Mouse (Mus musculus): Measurements from ENCODE around the gene Acp5. TPM values are rescaled to one million over a fixed set of nuclear protein-coding genes. Genes with fewer than 3 reads are reported as not detected.
"Not testable (repeated sequence)": the region's sequence is repeated elsewhere in the genome, so short reads cannot be mapped to it uniquely, and the experiment has no call there.

Acp5 gene
- total RNA-seq (2015) (5.5 and 10.9 TPM in 2 replicates), total RNA-seq (2017) (4.4 and 6.6 TPM in 2 replicates)

DNA sequence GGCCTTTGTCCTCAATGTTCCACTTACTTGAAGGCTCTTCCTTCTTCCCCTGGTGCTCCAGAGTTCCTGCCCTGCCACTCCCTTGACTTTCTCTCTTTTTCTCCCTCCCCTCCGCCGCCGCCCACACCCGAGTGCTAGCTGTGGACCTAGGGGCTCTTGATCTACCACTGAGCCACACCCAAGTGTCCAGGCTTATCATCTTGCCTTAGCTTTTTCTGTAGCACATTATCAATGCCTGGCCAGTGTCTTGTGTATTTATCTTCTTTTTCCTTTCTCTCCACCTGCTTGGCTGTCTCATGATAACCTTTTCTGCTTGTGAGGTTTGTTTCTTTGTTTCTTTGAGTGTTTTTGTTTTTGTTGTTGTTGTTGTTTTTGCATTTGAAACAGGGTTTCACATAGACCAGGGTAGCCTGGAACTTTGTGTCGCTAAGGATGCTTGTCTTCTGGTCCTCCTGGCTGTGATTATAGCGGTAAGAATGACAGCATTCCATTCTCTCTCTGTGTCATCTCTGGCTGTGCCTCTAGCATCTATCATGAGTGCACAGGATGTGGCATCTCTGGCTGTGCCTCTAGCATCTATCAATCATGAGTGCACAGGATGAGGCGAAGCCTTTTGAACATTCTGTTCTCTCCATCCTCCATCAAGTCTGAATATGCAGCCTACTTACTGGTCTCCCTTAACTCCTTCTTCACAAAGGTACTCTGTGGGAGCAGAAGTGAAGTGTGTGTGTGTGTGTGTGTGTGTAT, at the start of gene Acp5:
TSS of gene Acp5 (minus strand) at position 68 of the 747 bp plus-strand sequence.
- no peak for ATAC-seq (ENCODE audit: poor library complexity, severe bottlenecking)

DNA sequence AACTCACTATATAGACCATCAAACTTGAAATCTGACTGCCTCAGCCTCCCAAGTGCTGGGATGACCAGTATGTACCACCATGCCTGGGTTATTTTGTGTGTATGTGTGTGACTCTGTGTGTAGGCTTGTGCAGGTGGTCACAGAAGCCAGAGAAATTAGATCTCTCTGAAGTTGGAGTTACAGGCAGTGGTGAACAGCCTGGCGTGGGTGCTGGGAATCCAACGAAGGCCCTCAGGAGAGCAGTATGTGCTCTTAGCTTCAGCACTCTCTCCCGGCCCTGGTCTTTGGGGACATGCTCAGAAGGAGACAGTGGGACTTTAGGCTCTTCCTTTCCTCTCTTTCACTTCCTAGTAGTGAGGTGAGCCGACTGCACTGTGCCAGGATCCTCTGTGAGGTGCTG, 36.8 kb upstream of the Acp5 start:
- no peak for ATAC-seq (ENCODE audit: poor library complexity, severe bottlenecking)

DNA sequence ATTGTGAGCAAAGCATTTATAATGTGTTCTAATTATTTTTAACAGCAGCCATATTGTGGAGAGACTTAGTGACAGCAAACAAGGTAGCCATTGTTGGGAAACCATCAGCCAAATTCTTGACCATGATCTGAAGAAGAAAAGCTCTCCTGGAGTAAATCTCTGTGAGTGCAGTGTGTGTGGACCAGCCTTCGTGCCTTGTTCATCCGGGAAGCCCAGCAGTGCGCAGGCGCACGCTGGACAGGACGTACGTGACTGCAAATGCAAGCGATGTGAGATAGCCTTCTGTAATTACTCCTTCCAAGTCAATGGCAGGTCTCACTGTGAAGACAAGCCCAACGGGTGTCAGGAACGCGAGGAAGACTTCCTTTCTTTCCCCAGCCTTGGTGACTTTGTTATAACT, 33.8 kb upstream of the Acp5 start:
- ATAC-seq (ENCODE audit: poor library complexity, severe bottlenecking): no peak

DNA sequence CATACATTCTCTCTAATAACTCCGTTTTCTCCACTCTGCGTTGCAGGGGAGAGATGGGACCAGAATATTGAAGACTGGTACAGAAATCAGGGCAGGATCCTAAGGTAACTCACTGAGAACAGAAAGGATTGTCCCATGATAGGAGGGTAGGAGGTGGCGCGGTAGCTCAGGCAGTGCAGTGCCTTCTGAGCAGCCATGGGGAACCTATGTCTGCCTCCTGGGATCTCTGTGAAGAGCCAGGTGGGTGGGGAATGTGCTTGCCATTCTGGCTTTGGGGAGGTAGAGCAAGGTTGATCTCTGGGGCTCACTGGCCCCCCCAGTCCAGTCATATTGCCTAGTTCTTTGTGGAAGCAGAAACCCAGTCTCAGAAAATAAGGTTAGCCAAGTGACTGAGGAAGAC, 32.2 kb upstream of the Acp5 start:
- ATAC-seq (ENCODE audit: poor library complexity, severe bottlenecking): no peak

DNA sequence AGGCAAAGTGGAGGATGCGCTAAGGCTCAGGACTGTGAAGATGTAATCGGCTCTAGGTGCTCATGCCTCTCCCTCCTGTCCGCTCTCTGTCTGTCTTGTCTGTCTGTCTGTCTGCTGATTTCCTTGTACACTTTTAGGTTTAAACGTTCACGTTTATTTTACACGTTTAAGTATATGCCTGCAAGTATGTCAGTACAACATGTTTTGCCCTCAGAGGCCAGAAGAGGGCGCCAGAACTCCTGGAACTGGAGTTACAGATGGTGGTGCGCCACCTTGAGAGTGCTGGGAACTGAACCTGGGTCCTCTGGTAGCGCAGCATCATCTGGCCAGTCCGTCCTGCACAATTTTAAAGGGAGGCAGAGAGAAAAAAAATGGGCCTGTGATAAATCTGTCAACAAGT, 31.2 kb upstream of the Acp5 start:
- ATAC-seq (ENCODE audit: poor library complexity, severe bottlenecking): no peak

DNA sequence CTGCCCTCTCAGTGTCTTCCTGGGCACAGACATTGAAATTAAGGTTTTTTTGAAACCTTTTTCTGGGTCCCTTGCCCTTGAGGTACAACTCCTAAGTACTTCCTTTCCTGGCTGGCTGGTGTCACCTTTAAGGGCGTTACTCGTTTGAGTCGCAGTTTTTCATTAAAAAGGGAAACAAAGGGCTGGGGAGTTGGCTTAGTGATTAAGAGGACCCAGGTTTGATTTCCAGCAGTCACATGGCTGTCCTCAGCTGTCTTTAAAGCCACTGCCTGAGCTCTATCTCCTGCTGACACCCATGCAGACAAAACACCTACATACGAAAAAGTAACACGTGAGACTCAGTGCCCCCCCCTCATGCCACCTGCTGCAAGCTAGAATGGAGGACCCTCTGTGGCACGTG, 30.5 kb upstream of the Acp5 start:
- ATAC-seq (ENCODE audit: poor library complexity, severe bottlenecking): no peak

DNA sequence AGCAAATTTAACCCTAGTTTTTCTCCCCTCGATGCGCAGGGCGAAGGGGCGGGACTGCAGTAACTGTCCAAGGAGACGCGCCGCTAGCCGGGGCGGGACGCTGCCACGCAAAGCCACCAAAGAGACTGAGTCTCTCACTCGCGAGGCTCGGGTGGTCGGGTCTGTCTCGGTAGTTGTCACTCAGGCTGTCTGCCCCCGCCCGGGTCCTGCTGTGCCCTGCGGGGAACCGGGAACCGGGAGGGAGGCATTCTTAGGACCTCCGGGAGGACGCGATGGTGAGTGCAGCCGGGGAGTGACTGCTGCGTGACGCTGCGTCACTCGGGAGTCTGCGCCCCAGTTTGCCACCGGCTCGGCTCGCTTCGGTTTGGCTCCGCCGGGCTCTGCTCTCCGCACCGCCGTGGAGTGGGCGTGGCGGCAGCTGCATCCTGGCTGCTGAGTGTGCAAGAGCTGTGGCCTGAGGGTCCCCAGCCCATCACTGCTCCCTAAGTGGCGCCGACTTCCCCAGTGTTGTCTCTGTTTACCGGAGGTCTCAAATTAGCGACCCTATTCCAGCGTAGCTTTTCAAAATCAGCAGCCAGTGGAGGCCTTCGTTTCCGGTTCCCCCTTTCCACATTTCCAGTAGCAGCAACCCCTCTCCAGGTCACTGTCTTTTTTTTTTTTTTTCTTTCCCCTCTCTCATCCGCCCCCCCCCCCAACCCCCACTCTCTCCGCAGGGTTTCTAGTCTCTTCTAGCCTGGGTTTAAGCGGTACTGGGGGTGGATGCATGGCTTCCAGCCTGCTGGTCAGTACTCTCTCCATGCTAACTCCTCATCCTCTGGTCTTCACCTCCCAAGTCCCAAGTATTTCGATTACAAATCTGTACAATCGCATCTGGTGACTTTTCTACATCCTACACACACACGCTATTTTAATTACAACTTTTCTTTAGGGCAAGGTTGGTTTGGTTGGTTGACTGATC, 29.5 kb upstream of the Acp5 start:
- peak; percentile 84 for ATAC-seq (ENCODE audit: poor library complexity, severe bottlenecking)

DNA sequence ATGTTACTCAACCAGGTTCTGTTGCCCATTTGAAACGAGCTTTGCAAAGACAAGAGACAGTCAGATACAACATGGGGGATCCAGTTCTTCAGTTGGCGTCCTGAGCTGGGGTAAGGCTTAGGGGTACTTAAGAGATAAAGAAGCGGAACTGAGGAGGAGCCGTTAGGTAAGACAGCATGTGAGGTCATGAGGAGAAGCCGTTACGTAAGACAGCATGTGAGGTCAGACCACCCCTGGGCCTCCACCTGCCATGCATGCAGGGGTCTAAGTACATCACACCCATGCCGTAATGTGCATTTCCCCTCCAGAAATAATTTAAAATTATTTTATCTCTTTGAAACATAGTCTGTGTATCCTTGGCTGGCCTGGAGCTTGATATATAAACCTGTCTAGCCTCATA, 27.4 kb upstream of the Acp5 start:
- ATAC-seq (ENCODE audit: poor library complexity, severe bottlenecking): peak; percentile 64

DNA sequence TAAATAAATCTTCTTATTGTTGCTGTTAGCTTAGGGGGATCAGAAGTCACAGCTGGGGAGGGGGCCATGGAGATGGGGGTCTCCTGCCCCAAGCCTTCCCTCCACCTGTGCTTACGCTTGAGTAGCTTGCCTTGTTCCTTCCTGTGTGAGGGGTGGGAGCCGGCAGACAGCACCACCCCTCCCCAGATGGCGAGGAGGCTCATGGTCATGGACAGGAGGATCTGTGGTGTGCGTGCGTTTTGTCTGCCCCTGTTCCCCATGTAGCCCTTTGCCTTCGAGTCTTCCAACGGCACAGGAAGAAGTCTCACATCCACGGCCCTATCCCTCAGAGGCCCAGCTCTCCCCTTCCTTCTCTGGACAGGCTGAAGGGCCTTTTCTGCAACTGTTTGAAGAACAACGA, 26.8 kb upstream of the Acp5 start:
- ATAC-seq (ENCODE audit: poor library complexity, severe bottlenecking): no peak

DNA sequence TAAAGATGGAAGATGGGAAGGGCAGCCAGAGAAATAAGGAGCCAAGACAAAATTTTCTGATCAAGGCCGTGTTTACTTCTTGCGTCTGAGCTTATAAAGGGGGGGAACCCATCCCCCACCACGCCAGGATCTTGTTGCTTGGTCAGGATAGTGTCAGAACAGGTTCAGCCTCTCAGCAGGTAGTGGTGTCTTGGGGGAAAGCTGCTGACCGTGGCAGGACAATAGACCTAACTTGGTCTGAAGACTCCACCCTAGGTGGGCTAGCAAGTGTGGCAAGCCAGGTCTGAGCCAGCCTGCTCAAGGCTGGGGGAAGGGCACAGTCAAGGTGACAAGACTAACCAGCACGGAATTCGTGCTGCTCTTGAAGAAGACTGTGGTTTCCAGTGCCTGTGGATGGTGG, 25.8 kb upstream of the Acp5 start:
- ATAC-seq (ENCODE audit: poor library complexity, severe bottlenecking): no peak

DNA sequence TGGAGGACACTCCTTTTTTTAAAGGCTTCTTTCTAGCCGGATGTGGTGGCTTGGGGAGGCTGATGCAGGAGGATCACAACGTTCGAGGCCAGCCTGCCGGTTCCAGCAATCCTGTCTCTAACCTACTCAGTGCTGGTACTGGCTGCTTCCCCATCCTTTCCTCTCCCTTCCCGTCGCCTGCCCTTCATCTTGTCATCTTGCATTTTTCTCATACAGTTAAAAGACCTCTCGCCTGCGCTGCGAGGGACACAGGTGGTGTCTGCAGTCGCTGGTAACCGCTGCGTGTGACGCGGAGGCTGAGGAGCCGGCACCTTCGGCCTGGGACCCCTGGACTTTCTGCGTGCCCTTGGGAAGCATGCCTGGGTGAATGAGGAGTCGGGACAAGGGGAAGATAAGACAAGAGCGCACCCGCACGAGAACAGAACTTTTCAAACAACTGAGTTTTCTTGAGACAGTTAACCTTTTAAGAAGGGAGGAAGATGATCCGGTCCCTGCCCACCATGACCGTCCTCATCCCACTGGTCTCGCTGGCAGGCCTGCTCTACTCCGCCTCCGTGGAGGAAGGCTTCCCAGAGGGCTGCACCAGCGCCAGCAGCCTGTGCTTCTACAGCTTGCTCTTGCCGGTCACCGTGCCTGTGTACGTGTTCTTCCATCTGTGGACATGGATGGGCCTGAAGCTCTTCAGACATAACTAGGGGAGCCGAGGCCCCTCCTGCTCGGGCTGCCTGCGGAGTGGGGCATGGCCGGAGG, 22.2 kb upstream of the Acp5 start:
- no peak for ATAC-seq (ENCODE audit: poor library complexity, severe bottlenecking)

DNA sequence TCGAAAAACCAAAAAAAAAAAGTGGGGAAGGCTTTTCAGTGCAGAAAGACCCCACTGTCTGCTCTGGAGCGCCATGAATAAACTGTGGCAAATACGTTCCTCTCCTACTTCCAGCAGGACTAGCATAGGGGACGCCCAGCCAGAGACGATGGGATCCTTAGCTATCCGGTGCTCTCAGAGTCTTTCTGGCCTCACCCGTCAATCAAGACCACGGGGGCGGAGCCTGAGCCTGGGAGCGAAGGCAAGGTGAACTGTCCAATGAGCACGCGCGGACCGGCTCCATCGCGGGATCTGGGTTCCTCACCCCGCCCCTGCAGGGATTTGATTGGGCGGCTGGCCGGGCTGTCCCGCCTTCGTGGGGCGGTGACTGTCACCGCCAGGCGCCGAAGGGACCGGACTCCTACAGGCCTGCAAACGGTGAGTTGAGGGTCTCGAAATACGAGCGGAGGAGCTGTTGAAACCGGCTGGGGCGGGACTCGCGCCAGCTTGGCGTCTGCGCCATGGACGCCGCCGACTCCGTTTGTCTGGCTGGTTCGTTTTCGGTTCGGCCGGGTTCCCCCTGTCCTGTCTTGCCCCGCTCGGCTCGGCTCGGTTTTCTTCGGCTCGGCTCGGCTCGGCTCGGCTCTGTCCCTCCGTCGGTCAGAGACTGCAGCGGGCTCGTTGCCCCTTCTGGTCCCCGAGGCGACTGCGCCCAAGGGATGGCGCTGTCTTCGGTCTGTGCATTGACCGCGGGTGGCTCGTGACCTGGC, 21.2 kb upstream of the Acp5 start, which contains the start of gene Pigyl:
TSS of gene Pigyl (plus strand) at position 350 of the 749 bp plus-strand sequence.
- ATAC-seq (ENCODE audit: poor library complexity, severe bottlenecking): peak; percentile 98

DNA sequence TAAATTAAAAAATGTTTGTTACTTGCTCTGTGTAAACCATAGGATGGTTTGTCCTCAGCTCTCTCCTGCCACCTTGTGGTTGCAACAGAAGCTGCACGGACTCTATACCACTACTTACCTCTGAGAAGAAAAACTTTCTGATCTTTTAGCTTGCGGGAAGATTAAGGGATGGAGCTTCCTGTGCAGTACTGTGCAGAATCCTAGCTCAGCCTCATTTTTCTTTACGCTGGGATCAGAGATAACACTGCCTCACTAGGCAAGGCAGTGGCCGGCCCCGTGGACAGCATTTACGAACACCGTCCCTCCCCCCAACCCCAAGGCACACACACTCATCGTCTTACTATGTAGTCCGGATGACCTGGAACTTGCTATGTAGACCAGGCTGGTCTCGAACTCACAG, 20.1 kb upstream of the Acp5 start:
- peak; percentile 43 for ATAC-seq (ENCODE audit: poor library complexity, severe bottlenecking)

DNA sequence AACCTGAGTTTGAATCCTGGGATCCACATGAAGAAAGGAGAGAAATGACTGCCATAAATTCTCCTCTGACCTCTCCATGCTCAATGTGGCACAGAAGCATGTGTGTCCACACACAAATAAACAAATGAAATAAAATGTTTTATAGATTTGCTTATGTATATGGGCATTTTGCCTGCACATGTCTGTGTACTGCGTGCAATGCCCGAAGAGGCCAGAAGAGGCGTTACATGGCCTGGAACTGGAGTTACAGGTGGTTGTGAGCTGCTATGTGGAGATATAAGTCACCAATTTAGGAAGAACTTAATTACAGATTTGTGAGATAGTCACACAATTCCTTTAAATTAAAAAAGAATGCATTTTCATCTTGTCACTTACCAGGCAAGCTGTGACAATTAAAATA, 18.3 kb upstream of the Acp5 start:
- ATAC-seq (ENCODE audit: poor library complexity, severe bottlenecking): no peak

DNA sequence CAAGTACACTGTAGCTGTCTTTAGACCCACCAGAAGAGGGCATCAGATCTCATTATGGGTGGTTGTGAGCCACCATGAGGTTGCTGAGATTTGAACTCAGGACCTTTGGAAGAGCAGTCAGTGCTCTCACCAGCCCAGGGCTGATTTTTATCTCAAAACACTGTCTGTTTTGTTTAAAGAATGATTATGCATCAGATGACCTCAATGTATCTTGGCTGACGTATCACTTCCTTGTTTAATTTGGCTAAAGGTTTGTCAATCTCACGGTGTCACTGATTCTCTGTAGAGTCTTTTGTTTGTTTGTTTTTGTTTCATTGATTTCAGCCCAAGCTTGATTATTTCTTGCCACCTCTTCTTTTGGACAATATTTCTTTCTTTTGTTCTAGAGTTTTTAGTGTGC, 15.4 kb upstream of the Acp5 start:
- ATAC-seq (ENCODE audit: poor library complexity, severe bottlenecking): no peak

DNA sequence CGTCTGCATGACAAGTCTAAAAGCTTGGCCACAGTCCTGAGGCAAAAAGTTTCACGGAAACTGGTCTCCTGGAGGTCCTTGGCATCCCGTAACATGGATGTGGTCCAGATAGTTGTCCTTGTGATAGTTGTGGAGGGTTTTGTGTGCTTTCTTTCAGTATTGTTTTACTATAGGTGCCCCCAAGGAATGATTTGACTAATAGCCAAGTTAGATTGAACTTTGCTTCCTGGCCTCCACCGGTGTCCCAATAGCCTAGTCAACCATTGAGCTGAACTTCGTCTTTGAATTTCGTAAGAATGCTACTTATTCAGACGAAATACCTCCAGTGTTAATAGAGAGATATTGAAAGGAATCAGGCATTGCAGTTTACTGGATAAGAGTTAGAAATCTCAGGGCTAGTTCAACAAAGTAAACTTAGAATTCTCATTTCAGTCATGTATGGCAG, 14.8 kb upstream of the Acp5 start:
- not testable (repeated sequence) for ATAC-seq (ENCODE audit: poor library complexity, severe bottlenecking)

DNA sequence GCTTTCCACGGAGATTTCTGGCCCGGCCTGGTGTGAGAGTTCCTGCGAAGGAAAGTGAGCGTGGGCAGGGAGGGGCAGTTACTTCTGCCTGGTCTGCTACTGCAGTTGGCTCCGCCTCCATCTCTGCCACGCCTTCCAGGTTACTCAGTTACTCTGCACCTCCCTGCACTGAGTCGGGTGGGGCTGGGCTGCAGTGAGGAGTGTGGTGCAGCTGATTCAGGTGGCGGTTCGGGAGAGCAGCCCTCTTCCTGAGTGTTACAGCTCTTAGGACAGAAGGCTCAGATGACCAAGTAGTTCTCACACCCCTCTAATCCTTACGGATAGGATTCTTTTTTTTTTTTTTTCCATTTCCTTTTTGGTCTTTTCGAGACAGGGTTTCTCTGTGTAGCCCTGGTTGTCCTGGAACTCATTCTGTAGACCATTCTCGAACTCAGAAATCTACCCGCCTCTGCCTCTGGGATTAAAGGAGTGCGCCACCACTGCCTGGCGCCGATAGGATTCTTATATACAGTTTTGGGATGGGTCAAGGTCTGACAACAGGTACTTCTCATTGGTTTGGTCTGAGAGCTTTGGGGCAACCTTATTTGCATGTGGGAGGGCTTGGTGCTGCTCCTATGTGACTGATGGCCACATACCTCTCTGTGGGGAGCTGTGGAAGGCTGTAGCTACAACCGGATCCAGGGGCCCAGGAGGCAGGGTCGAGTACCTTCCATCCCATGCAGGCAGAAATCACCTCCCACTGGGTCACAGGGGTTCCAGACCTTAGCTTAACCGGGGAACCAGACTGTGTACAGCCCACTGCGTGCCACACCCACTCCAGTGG, 14.1 kb upstream of the Acp5 start:
- peak; percentile 75 for ATAC-seq (ENCODE audit: poor library complexity, severe bottlenecking)

DNA sequence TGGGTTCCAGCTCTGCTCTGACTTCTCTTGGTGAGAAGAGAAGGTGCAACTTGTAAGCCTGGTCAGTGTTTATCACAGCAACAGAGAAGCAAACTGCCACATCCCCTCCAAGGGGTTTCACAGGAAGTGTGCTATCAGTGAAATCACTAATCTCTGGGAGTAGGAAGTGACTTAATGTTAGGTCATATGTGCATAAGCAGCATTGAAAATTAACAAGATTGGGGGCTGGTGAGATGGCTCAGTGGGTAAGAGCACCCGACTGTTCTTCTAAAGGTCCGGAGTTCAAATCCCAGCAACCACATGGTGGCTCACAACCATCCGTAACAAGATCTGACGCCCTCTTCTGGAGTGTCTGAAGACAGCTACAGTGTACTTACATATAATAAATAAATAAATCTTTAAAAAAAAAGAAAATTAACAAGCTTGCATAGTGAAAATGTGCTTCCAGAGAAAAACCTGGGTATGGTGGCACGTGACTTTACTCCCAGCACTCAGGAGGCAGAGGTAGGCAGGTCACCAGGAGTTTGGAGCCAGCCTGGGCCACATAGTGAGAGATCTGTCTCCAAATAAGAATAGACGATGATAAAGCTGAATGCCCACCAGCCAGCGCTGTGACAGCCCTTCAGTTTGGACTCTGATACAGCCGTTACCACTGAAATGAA, 8.9 kb upstream of the Acp5 start:
- peak; percentile 39; the same call in 1 of the 2 replicates for ATAC-seq (ENCODE audit: poor library complexity, severe bottlenecking)
